Mouse (Mus musculus): ENCODE results near the gene Ttc33.
A peak's percentile ranks its signal among the peaks of the same experiment; 100 is the strongest.

Ttc33 gene

DNA sequence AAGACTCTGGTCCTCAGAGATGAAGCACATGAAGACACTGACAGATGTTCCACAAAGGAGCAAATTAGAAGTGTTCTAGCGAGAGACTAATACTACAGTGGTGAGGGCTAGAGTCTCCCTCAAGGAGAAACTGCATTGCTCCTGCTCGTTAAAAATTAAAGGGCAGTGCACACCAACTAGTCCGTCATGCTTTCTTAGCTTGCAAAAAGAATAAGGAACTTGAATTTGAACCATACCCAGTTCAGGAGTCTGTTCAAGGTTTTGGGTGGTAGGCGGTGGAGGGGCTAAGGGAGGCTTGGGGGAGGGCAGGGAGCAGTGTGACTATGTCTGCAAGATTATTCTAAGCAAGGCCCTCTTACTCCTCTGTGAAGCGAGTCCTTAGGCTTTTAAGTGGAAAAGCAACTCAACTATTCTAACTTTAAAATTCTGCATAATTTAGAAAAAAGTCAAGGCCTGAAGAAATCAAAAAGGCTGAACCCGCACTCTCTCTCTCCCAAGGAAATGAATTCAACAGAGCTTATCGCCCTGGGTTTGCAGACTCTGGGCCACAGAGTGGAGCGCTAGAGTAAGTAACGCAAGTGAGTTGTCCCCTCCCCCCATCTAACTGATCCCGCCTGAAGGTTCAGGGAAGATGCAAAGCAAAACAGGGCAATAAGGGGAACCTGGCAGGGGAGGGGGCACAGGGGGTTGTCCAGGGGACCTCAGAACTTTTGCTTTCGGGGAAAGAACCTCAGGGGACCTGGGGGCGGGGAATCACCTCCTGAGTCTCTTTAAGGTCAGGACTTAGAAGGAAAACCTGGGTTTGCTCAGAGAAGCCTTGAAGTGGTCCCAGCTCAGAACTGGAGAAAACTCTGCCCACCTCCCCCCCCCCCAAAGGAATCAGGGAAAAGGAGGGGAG is 56.2 kb downstream of the Ttc33 start:
- peak in 1 of 2 experiments; percentile 53 for DNase-seq (ENCODE audit: low spot score in 2 of 2)

DNA sequence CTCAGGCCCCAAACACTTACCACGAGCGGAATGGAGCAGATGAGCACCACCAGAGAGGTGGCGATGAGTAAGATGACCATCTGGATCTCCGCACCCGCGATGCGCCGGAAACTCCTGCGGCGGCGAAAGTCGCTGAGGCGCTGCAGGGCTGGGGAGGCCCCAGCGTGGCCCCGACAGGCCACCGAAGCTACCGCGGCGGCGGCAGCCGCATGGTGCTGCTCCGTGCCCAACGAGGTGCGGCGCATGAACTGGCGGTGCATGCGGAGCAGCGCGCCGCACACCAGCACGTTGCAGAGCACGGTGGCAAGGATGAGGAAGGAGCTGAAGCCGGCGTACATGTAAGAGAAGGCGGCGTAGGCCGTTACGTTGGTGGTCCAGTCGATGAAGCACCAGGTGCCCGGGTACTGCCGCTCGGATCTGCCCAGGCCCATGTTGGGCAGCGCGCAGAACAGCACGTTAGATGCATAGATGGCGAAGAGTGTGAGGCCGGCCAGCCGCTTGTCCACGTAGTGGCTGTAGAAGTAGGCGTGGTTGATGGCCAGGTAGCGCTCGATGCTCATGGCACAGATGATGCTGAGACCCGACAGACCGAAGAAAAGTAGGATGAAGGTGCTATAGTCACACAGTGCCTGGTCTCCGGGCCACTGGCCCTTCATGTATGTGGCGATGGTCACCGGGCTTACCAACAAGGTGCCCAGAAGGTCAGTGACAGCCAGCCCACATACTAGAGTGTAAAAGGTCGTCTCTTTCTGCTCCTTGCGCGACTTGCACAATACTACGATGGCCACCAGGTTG is 57.1 kb downstream of the Ttc33 start:
- DNase-seq (ENCODE audit: low spot score in 2 of 2) = peak; percentile 46 to 78

DNA sequence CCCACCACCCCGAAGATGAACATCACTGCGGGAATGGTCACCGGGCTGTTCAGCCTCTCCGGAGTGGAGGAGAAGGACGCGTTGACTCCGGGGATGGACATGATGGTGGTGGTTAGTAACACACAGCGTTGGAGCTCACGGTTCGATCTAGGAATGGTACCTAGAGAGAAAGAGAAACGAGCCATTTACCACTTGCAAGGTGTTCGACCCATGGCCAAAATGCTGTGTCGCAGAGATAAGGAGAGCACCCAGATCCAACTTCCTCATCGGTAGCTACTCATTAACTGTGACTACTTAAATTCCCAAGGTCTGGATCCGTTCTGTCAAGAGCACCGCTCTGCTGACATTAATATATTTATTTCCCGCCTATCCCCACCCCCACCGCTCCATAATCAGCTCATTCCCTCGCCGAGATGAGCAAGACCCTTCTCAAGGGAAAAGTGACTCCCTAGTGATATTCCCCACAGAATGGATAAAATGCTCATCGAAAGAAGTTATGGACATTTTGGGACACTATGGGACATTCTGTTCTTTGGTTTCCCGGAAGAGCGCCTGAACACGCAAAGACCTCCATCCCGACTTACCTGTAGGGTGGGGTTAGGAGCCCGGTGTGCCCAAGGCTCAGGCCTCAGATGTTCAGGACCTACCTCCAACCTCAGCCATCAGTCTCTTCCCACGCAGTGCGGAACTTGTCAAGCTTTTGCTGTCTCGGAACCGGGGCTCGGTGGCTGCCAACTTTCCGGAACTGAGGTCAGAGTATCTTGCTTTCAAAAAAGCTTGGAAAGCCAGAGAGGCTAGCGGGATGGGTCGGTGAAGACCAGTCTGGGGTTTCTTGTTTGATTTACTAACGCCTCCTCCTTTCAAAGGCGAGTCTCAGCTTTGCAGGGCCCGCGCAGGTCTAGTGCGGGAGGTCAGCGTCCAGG is 58.0 kb downstream of the Ttc33 start:
- DNase-seq (ENCODE audit: low spot score in 2 of 2) = peak in 1 of 2 experiments; percentile 76

DNA sequence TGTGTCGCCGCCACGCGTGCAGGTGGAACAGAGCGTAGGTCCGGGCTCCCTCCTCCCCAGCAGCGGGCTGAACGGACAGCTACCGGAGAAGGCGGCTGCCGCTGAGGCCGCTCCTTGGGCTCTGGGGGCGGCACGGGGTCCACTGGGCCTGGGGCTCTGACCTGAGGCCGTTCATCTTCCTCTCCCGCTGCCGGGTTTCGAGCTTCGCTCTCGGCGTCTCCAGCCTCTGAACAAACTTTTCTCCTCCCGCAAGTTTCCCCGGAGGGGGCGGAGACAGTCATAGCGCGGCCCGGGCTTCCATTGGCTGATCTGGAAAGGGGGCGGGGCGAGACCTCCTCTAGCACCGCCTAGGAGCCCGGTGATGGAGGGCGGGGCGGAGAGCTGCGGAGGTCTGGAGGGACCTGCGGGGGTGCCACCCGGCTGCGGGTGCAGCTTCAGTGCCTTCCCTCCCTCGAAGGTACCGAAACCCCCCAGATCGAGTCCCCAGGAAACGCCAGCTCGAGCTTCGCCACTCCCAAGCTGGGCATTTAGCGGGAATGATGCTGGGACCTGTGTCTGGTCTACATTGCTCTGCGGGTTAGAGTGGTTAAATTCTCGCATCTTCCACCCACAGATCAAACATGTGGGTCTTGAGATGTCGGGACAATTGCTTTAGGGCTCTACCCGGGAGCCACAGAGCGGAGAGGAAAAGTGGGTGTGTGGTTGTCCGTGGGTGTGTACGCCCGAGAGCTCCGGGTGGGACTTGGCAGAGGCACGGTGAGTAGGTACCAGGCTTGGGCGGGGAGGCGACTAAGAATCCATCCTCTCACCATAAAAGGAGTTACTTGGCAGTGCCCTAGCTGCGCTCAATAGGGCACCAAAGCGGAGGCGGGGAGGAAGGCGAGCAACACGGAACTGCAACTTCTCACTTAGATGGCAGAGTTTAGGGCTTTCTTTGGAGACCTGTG is 58.9 kb downstream of the Ttc33 start, which contains the start of gene Ptger4:
Gene Ptger4 (minus strand): TSS at position 229 of the 947 bp plus-strand sequence.
- peak; percentile 97 to 98 for DNase-seq (ENCODE audit: low spot score in 2 of 2)

DNA sequence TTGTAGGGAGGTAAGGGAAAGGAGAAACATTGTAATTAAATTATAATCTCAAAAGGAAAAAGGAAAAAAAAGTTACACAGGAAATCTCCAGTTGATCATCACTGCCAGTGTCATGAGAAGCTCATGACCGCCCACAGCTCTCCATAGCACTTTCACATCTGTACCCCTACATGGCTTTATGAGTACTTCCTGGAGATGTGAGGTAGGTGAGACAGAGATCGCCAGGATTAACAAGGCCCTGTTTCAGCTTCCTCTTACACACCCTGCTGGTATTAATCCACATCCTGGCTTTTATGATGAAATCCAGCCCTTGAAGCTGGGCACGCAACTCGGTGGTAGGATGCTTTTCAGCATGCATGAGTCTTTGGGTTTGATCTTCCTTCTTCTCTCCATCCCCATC is 64.9 kb downstream of the Ttc33 start:
- DNase-seq (ENCODE audit: low spot score in 2 of 2) = no peak

DNA sequence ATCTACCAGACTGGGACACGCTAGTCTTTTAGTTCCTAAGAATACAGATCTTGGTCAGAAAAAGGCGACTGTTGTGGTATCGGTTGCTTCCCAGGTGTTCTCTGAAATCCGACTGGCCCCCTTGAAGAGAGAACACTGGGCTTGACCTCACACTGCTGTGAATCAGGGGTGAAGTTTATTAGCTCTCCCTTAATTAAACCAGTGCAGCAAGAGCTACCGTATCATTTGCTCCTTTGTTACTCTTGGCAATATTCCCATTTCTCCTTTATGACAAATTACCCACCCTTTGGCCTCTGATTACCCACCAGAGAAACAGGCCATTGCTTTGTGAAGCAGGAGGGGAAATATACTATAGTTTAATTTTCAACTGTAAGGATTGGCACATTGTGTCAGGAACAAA is 74.9 kb downstream of the Ttc33 start:
- DNase-seq (ENCODE audit: low spot score in 2 of 2) = no peak

DNA sequence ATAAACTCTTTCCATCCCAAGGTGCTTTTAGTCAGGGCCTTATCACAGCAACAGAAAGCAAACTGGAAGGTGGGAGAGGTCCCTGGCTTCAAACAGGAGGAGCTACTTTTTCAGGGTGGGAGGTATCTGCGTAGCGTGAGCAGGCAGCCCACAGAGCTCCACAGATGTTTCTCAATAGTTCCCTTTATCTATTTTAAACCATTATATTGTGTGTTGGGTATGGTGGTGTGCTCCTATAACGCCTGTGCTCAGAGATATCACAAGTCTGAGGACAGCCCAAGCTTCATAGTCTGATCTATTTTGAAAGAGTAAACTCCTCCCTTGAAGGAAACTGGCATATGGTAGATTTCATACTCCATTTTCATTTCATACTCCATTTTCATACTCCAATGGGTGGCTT is 75.7 kb downstream of the Ttc33 start:
- peak in 1 of 2 experiments; percentile 50 for DNase-seq (ENCODE audit: low spot score in 2 of 2)

DNA sequence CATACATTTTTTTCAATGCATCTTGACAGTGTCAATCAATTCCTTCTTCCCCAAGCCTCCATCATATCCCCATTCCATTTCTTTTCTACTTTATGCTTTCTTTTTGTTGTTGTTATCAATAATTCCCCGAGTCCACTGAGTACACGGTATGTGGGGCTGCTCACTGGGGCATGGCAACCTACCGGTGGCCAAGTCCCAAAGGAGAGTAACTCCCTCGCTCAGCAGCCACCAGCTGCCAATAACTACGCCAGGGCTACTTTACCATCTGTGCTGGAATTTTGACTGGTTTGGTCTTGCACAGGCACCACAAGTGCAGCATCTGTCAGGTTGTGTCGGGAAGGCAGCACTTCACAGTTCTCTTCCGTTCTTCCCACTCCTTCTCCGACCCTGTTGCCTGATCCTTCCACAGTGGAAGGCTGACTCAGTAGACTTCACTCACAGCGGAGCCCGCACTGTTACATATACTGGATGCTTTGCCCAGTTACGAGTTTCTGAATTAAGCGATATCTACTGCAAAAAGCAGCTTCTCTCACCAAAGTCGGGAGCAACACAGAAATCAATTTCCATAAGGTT is 76.9 kb downstream of the Ttc33 start:
- peak in 1 of 2 experiments; percentile 51 for DNase-seq (ENCODE audit: low spot score in 2 of 2)

DNA sequence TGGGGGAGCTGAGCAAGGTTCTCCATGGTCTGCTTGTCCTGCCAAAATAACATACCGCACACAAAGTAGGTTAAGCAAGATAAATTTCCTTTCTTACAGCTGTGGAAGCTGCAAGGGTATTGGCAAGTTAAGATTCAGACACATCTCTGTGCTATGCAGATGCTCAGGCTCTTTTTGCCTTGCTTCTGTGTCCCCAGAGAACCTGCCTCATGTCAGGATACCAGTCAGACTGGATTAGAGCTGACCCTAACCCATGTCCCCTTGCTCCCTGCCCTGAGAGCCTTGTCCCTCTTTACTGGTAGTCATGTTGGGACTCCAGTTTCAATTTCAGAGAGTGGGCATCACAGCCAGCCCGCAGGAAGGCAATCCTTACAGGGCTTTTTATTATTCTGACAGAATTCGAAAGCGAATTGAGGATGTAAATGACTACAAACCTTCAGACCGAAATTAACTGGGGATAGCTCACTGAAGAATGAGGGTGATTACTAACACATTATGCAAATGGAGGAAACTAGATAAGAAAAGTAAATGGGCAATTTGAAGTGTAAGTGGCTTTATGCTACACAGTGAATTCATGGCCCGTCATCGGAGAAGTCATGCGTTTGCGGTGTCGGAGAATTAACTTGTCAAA is 77.7 kb downstream of the Ttc33 start:
- peak in 1 of 2 experiments; percentile 53 for DNase-seq (ENCODE audit: low spot score in 2 of 2)

DNA sequence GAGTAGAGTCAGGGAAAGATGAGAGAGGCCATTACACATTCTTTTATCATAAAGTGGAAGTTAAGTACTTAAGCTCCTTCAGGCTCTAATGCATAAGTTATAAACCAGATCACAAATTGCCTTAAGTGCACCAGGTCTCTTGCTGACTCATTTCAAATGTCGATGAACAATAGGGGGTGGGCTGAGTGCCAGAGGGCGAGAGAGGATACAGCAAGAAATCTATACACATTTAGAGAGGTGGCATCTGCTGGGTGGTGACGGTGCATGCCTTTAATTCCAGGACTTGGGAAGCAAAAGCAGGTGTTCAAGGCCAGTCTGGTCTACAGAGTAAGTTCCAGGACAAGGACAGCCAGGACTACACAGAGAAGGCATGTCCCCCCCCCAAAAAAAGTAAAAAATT is 80.8 kb downstream of the Ttc33 start:
- DNase-seq (ENCODE audit: low spot score in 2 of 2) = no peak

All from spleen, postnatal 4 days (tissue).